Comparison of ENCODE assay signal across 9 mouse cellular contexts in the genomic region with DNA sequence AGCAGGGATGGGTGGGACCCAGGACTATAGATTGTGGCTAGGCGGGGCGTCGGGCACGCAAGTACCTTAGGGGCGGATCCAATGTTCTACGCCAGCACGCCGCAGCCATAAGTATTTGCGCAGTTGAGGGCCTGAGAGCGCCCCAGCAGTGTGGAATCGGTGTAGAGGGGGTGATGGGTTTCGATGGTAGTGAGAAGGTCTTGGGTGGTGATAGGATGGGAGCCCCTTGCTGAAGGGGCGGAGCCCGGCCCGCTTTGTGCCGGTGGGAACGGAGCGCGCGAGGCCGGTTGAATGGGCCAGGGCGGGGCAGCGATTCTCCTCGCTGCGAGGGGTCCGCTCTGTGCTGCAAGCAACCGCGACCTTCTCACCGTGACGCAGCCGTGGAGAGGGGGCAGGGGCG. TPM values are rescaled to one million over a fixed set of nuclear protein-coding genes. Genes with fewer than 3 reads are reported as not detected.
DNase-seq lines count a peak whose midpoint lies in the region; ATAC-seq lines count a peak whose summit lies in the region.
"Had no signal": no experiment of that assay in that cellular context is flagged by ENCODE, and none has a peak within 500 bp of the region (broad histone marks: within the 10 kb centered on the region; RNA-seq: fewer than 3 reads in every experiment).

No protein-coding gene starts in this region.

- peaks cover 17% of the 10 kb centered on the region for H3K4me1 ChIP-seq in heart, embryonic 16.5 days (ENCODE audit: control insufficient read depth, insufficient read depth, low read length)
- peaks cover 23% of the 10 kb centered on the region for H3K4me1 ChIP-seq in heart, embryonic 12.5 days (replicated peaks)
- H3K4me1 ChIP-seq in hindbrain, embryonic 10.5 days (replicated peaks) = peaks cover 76% of the 10 kb centered on the region
- H3K4me1 ChIP-seq in midbrain, embryonic 12.5 days = peaks cover 57% of the 10 kb centered on the region

- H3K9ac ChIP-seq in heart, embryonic 16.5 days (ENCODE audit: low read length) = no peak overlapping the region
- no peak overlapping the region for H3K9ac ChIP-seq in heart, embryonic 12.5 days
- no peak overlapping the region for H3K9ac ChIP-seq in midbrain, embryonic 12.5 days (replicated peaks)

- WGBS in heart, embryonic 16.5 days = 4% methylated on average over 32 of the region's 32 CpGs
- WGBS in heart, embryonic 12.5 days = 5% methylated on average over 32 of the region's 32 CpGs
- WGBS in hindbrain, embryonic 10.5 days = 1% methylated on average over 32 of the region's 32 CpGs
- WGBS in midbrain, embryonic 12.5 days = 2% methylated on average over 31 of the region's 32 CpGs

- peak; percentile 46 for DNase-seq in WW6 (ENCODE audit: low read depth, low spot score)
- DNase-seq in hindbrain, embryonic 10.5 days (ENCODE audit: low spot score) = peak; percentile 69
- no peak for DNase-seq in layer of hippocampus, postnatal 36 days
- DNase-seq in thymus, postnatal 4 days = no peak

- no peaks in the 10 kb centered on the region for H3K36me3 ChIP-seq in heart, embryonic 16.5 days (ENCODE audit: control insufficient read depth, insufficient read depth)
- 0 out of 2 replicates have a peak, but pooled peaks cover 6% of the 10 kb centered on the region for H3K36me3 ChIP-seq in heart, embryonic 12.5 days
- H3K36me3 ChIP-seq in hindbrain, embryonic 10.5 days = no peaks in the 10 kb centered on the region
- H3K36me3 ChIP-seq in midbrain, embryonic 12.5 days = no peaks in the 10 kb centered on the region

- no peak overlapping the region for H3K4me3 ChIP-seq in heart, embryonic 16.5 days (ENCODE audit: low read length)
- no peak overlapping the region for H3K4me3 ChIP-seq in heart, embryonic 12.5 days
- H3K4me3 ChIP-seq in hindbrain, embryonic 10.5 days = peak overlapping the region; percentile 42
- H3K4me3 ChIP-seq in midbrain, embryonic 12.5 days = peak overlapping the region; percentile 27

- ATAC-seq in heart, embryonic 16.5 days (replicated peaks; ENCODE audit: extremely low read depth, insufficient read depth, low FRiP score) = no peak
- no peak for ATAC-seq in heart, embryonic 12.5 days (ENCODE audit: insufficient number of reproducible peaks, low FRiP score)
- peak; percentile 7 for ATAC-seq in midbrain, embryonic 12.5 days (ENCODE audit: low FRiP score, low read depth)
- ATAC-seq in inflammation-experienced regulatory T-cells, adult 6 months = no peak

- H3K27me3 ChIP-seq in heart, embryonic 16.5 days (ENCODE audit: control insufficient read depth, insufficient read depth, low read length) = peaks cover 83% of the 10 kb centered on the region
- peaks cover 92% of the 10 kb centered on the region for H3K27me3 ChIP-seq in heart, embryonic 12.5 days (replicated peaks)
- peaks cover 98% of the 10 kb centered on the region for H3K27me3 ChIP-seq in hindbrain, embryonic 10.5 days (ENCODE audit: insufficient read depth, poor library complexity, severe bottlenecking)
- peaks cover 97% of the 10 kb centered on the region for H3K27me3 ChIP-seq in midbrain, embryonic 12.5 days

- H3K4me2 ChIP-seq in heart, embryonic 16.5 days (ENCODE audit: low read depth, low read length) = peak overlapping the region; percentile 16; the same call in 1 of the 2 replicates
- H3K4me2 ChIP-seq in heart, embryonic 12.5 days = no peak overlapping the region
- peak overlapping the region; percentile 53 for H3K4me2 ChIP-seq in midbrain, embryonic 12.5 days (replicated peaks)

- no peak overlapping the region for H3K27ac ChIP-seq in heart, embryonic 16.5 days (ENCODE audit: low read length)
- no peak overlapping the region for H3K27ac ChIP-seq in heart, embryonic 12.5 days (ENCODE audit: poor library complexity, severe bottlenecking)
- 0 out of 2 replicates have a peak overlapping the region, but pooled peaks have one; percentile 62 for H3K27ac ChIP-seq in hindbrain, embryonic 10.5 days
- H3K27ac ChIP-seq in midbrain, embryonic 12.5 days (replicated peaks) = no peak overlapping the region

- H3K9me3 ChIP-seq in heart, embryonic 16.5 days (replicated peaks; ENCODE audit: control insufficient read depth, low read length) = no peaks in the 10 kb centered on the region
- H3K9me3 ChIP-seq in heart, embryonic 12.5 days (replicated peaks) = no peaks in the 10 kb centered on the region
- H3K9me3 ChIP-seq in hindbrain, embryonic 10.5 days = no peaks in the 10 kb centered on the region
- no peaks in the 10 kb centered on the region for H3K9me3 ChIP-seq in midbrain, embryonic 12.5 days

RNA-seq across cellular contexts. Expression of gene Hes3, which starts 5.3 kb away (rescaled TPM):
- not detected in 2 replicates for polyA plus RNA-seq in heart, embryonic 16.5 days (2015; fragmentation: Nextera tagmentation; extraction: Ambion mirVana)
- polyA plus RNA-seq in heart, embryonic 12.5 days (2016; fragmentation: Nextera tagmentation; extraction: Ambion mirVana) = not detected in 2 replicates
- 9.2 and 17.3 TPM in 2 replicates for polyA plus RNA-seq in hindbrain, embryonic 10.5 days (2016; fragmentation: Nextera tagmentation; extraction: Ambion mirVana)
- 4.0 and 5.2 TPM in 2 replicates for polyA plus RNA-seq in midbrain, embryonic 12.5 days (2016; fragmentation: Nextera tagmentation; extraction: Ambion mirVana)
- not detected for polyA plus RNA-seq in inflammation-experienced regulatory T-cells, adult 6 months (2017; shearing (Covaris generic))
- not detected for total RNA-seq in layer of hippocampus, postnatal 36 days (2021)
- total RNA-seq: megakaryocyte, adult 5-6 weeks had no signal

RNA-seq across cellular contexts. Expression of gene Icmt, which starts 10.8 kb away (rescaled TPM):
- polyA plus RNA-seq in heart, embryonic 16.5 days (2015; fragmentation: Nextera tagmentation; extraction: Ambion mirVana) = 19.3 and 23.3 TPM in 2 replicates
- 24.0 and 25.4 TPM in 2 replicates for polyA plus RNA-seq in heart, embryonic 12.5 days (2016; fragmentation: Nextera tagmentation; extraction: Ambion mirVana)
- 22.3 and 29.1 TPM in 2 replicates for polyA plus RNA-seq in hindbrain, embryonic 10.5 days (2016; fragmentation: Nextera tagmentation; extraction: Ambion mirVana)
- polyA plus RNA-seq in midbrain, embryonic 12.5 days (2016; fragmentation: Nextera tagmentation; extraction: Ambion mirVana) = 22.6 and 24.5 TPM in 2 replicates
- polyA plus RNA-seq in inflammation-experienced regulatory T-cells, adult 6 months (2017; shearing (Covaris generic)) = 1 to 10 TPM; 5.1 to 8.8 (median 7.1) TPM
- 10 to 100 TPM; 43.9 to 44.7 TPM for total RNA-seq in layer of hippocampus, postnatal 36 days (2021)

RNA-seq across cellular contexts. Expression of gene Gpr153, which starts 12.2 kb away (rescaled TPM):
- polyA plus RNA-seq in heart, embryonic 16.5 days (2015; fragmentation: Nextera tagmentation; extraction: Ambion mirVana) = 8.4 and 10.4 TPM in 2 replicates
- 11.9 and 14.0 TPM in 2 replicates for polyA plus RNA-seq in heart, embryonic 12.5 days (2016; fragmentation: Nextera tagmentation; extraction: Ambion mirVana)
- 7.0 and 7.9 TPM in 2 replicates for polyA plus RNA-seq in hindbrain, embryonic 10.5 days (2016; fragmentation: Nextera tagmentation; extraction: Ambion mirVana)
- polyA plus RNA-seq in midbrain, embryonic 12.5 days (2016; fragmentation: Nextera tagmentation; extraction: Ambion mirVana) = 12.3 and 15.4 TPM in 2 replicates
- polyA plus RNA-seq in inflammation-experienced regulatory T-cells, adult 6 months (2017; shearing (Covaris generic)) = under 1 TPM in 1 of 3 experiments, not detected in 2; 0.15 TPM
- 1 to 10 TPM; 5.3 to 6.1 TPM for total RNA-seq in layer of hippocampus, postnatal 36 days (2021)

RNA-seq across cellular contexts. Expression of gene Rnf207, which starts 32.6 kb away (rescaled TPM):
- 118 and 122 TPM in 2 replicates for polyA plus RNA-seq in heart, embryonic 16.5 days (2015; fragmentation: Nextera tagmentation; extraction: Ambion mirVana)
- polyA plus RNA-seq in heart, embryonic 12.5 days (2016; fragmentation: Nextera tagmentation; extraction: Ambion mirVana) = 56.5 and 62.1 TPM in 2 replicates
- 3.0 and 3.3 TPM in 2 replicates for polyA plus RNA-seq in hindbrain, embryonic 10.5 days (2016; fragmentation: Nextera tagmentation; extraction: Ambion mirVana)
- 2.7 and 2.8 TPM in 2 replicates for polyA plus RNA-seq in midbrain, embryonic 12.5 days (2016; fragmentation: Nextera tagmentation; extraction: Ambion mirVana)
- polyA plus RNA-seq in inflammation-experienced regulatory T-cells, adult 6 months (2017; shearing (Covaris generic)) = not detected
- total RNA-seq in layer of hippocampus, postnatal 36 days (2021) = 1 to 10 TPM; 4.7 to 6.1 TPM
- total RNA-seq: megakaryocyte, adult 5-6 weeks had no signal

RNA-seq across cellular contexts. Expression of gene Rpl22, which starts 39.4 kb away (rescaled TPM):
- polyA plus RNA-seq in heart, embryonic 16.5 days (2015; fragmentation: Nextera tagmentation; extraction: Ambion mirVana) = 186 and 190 TPM in 2 replicates
- polyA plus RNA-seq in heart, embryonic 12.5 days (2016; fragmentation: Nextera tagmentation; extraction: Ambion mirVana) = 278 and 280 TPM in 2 replicates
- 276 and 327 TPM in 2 replicates for polyA plus RNA-seq in hindbrain, embryonic 10.5 days (2016; fragmentation: Nextera tagmentation; extraction: Ambion mirVana)
- 264 and 283 TPM in 2 replicates for polyA plus RNA-seq in midbrain, embryonic 12.5 days (2016; fragmentation: Nextera tagmentation; extraction: Ambion mirVana)
- 1,000 to 10,000 TPM in 1 of 3 experiments, 100 to 1,000 TPM in 2; 752 to 1,062 (median 960) TPM for polyA plus RNA-seq in inflammation-experienced regulatory T-cells, adult 6 months (2017; shearing (Covaris generic))
- 100 to 1,000 TPM; 203 TPM for total RNA-seq in layer of hippocampus, postnatal 36 days (2021)

Comparison
In these comparisons a context has a peak if more than half of its experiments do, and no peak if none do; other contexts are left out.
1. H3K4me3 ChIP-seq: peak in hindbrain, embryonic 10.5 days (single experiment) and midbrain, embryonic 12.5 days (single experiment); none in heart, embryonic 16.5 days (single experiment) and heart, embryonic 12.5 days (single experiment).
2. DNase-seq: peak in WW6 (single experiment) and hindbrain, embryonic 10.5 days (single experiment); none in layer of hippocampus, postnatal 36 days (0 of 2) and thymus, postnatal 4 days (single experiment).